Mouse (Mus musculus): ENCODE data around the gene Ndufa3. TPM values are rescaled to one million over a fixed set of nuclear protein-coding genes. Genes with fewer than 3 reads are reported as not detected.

Gene Ndufa3
- polyA plus RNA-seq, 1 experiment from 2014 or later: 367 TPM

DNA sequence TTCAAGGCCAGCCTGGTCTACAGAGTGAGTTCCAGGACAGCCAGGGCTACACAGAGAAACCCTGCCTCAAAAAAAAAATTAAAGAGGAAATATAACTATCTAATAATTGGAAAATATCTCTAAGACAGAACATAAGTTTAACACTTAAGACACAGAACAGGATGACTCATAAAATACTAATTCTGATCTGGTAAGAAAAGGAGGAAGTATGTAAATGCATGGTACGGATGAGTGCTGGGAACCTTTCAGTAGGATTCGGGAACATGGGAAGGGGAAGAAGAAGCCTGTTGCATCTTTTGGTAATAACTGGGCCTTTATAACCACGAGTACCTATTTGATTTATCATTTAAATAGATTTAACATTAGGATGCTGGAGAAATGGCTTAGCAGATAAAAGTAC is 3.2 kb upstream of the Ndufa3 start:
- ATAC-seq (ENCODE audit: insufficient number of reproducible peaks, insufficient read depth, low FRiP score, low TSS enrichment): no peak
- Histone ChIP-seq H3K9me3 (no peaks in the 10 kb centered on the region), H3K27me3 (no peaks in the 10 kb centered on the region), H3K27ac (no peak overlapping the region), H3K4me3 (no peak overlapping the region), H3K4me2 (replicated peaks) (no peak overlapping the region), H3K4me1 (peaks cover 7% of the 10 kb centered on the region; the same call in 1 of the 2 replicates), H3K36me3 (peaks cover 4% of the 10 kb centered on the region; the same call in 1 of the 2 replicates), H3K9ac (no peak overlapping the region)
- WGBS: 88% methylated on average over 3 of the region's 3 CpGs

DNA sequence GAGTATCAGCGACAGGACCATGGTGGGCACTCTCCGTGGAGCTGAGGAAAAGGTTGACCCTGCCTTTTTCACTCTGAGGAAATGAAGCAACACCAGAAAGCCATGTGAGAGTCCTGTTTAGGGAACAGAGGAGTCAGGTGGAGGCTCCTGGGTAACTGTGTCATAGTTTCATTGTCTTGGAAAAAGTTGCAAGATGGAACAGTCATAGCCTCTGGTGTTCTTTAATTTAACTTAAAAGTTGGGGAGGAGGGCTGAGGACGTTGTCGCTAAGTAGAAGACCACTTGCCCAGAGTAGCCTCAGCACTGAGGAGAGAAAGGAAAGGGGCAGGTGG is 1.1 kb upstream of the Ndufa3 start, which contains the start of gene Oscar:
Gene Oscar, minus strand, starts transcription at position 101 of the 332 bp plus-strand sequence.
- no peaks in the 10 kb centered on the region for H3K27me3 ChIP-seq
- peak within 1 kb of the TSS; percentile 81; the same call in 1 of the 2 replicates for H3K4me3 ChIP-seq
- no peaks in the 10 kb centered on the region for H3K9me3 ChIP-seq
- no peak within 1 kb of the TSS for H3K27ac ChIP-seq
- no peak for ATAC-seq (ENCODE audit: insufficient number of reproducible peaks, insufficient read depth, low FRiP score, low TSS enrichment)
- WGBS: 77% methylated on average over 4 of the region's 4 CpGs
- H3K36me3 ChIP-seq: peaks cover 24% of the 10 kb centered on the region
- peaks cover 7% of the 10 kb centered on the region; the same call in 1 of the 2 replicates for H3K4me1 ChIP-seq
- no peak within 1 kb of the TSS for H3K9ac ChIP-seq
- H3K4me2 ChIP-seq (replicated peaks): peak within 1 kb of the TSS; percentile 79; the same call in 1 of the 2 replicates

DNA sequence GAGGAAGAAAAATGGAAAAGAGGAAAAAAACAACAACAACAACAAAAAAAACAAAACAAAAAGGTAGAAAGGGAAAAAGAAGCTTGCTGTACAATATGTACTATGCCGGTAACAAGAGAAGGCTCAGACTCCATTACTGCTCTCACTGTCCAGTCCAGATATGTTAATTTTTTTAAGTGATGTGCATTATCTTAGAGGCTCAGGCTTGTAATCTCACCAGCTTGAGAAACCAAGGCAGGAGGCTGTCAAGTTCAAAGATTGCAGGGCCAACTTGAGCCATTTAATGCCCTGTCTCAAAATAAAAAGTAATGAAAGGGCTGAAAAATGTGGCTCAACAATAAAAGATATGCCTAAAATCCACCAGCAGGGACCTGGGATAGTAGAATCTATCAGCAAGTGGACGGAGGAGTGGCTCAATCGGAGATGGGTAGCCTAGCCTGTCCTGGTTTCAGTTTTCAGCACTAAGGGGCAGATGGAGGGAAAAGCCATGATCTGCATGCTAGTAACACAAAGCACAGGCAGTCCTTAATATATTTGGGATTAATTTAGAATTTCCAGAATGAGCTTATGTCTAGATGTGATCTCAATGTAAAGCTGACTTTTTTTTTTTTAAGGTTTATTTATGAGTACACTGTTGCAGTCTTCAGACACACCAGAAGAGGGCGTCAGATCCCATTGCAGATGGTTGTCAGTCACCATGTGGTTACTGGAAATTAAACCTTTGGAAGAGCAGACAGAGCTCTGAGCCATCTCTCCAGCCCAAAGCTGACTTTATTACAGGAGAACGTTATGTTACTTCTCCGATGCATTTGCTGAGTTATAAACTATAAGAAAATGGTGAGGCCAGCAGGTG is 558 bp upstream of the Ndufa3 start:
- Histone ChIP-seq H3K4me2 (replicated peaks) (peak overlapping the region; percentile 79; the same call in 1 of the 2 replicates), H3K4me1 (peaks cover 7% of the 10 kb centered on the region; the same call in 1 of the 2 replicates), H3K27me3 (no peaks in the 10 kb centered on the region), H3K9ac (no peak overlapping the region), H3K36me3 (peaks cover 25% of the 10 kb centered on the region), H3K4me3 (peak overlapping the region; percentile 81), H3K27ac (no peak overlapping the region), H3K9me3 (no peaks in the 10 kb centered on the region)
- ATAC-seq (ENCODE audit: insufficient number of reproducible peaks, insufficient read depth, low FRiP score, low TSS enrichment): no peak
- WGBS: 42% methylated on average over 6 of the region's 6 CpGs

DNA sequence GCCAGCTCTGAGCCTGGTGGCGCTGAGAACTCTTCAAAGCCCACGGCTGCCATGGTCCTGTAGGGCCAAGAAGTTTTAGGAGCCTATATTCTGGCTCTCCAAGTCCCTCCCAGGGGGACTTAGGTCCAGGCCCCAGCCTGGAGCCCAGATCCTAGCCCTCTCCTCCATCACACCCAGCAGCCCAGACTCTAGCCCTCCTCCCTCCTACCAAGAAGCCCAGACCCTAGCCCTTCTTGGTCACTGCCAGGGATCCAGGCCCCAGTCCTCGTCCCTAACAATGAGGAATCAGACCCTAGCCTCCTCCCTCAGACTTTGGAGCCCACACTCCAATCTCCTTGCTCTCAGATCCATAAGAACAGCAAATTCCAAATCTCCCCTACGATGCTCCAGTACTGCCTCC is 11.9 kb downstream of the Ndufa3 start:
- H3K9ac ChIP-seq: peak overlapping the region; percentile 74
- no peak overlapping the region for H3K27ac ChIP-seq
- peaks cover 21% of the 10 kb centered on the region for H3K4me1 ChIP-seq
- WGBS: 37% methylated on average over 4 of the region's 4 CpGs
- peak overlapping the region; percentile 93 for H3K4me2 ChIP-seq (replicated peaks)
- ATAC-seq (ENCODE audit: insufficient number of reproducible peaks, insufficient read depth, low FRiP score, low TSS enrichment): 0 out of 2 replicates have a peak, but pooled peaks have one; percentile 28
- H3K27me3 ChIP-seq: no peaks in the 10 kb centered on the region
- H3K36me3 ChIP-seq: peaks cover 24% of the 10 kb centered on the region
- H3K4me3 ChIP-seq: peak overlapping the region; percentile 73
- no peaks in the 10 kb centered on the region for H3K9me3 ChIP-seq

DNA sequence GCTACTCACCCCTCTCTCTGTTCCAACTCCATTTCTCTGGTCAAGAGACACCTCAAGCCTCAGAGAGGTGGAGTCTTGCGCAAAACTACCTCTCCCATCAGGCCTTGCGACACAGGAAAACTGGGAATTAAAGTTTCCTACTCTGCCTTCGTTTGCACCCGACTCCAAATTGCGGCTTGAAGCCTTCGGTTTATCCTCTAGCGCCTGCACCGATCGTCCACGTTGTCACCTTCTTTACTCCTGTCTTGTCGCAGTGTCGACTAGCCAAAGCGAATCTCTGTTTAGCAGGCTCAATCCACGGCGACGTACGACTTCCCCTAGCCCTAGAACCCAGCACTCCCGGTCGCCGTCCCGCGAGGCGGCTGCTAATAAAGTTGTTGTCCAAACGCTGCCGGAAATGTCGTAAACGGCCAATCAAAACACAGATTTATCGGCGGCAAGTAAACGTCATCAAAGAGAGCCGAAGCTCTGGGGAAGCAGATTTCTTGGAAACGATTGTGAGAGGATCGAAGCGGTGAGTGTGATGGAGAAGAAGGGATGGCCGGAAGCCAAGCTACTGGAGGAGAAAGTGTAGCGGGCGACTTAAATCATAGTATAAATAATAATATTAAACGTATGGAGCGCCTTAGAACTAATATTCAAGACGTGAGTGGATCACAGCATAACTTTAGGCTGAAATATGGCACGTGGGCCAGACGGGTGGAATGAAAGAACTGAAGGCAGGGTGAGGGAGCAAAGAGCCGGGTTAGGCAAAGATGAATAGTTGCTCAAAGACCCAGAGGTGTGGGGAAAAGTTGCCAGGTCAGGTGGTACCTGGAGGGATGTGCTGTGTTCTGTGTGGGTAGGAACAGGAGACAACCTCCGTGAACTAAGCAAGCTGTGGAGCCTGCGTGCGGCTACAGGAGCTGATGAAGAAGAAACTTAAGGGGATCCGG is 12.6 kb downstream of the Ndufa3 start, which contains the start of the genes Tfpt and Prpf31:
Gene Tfpt, minus strand, starts transcription at position 387 of the 935 bp plus-strand sequence.
Gene Prpf31, plus strand, starts transcription at position 443 of the 935 bp plus-strand sequence.
- Histone ChIP-seq H3K36me3 (peaks cover 26% of the 10 kb centered on the region), H3K4me1 (peaks cover 21% of the 10 kb centered on the region), H3K4me3 (peak within 1 kb of the TSS; percentile 73), H3K27me3 (no peaks in the 10 kb centered on the region), H3K9ac (peak within 1 kb of the TSS; percentile 78), H3K4me2 (replicated peaks) (peak within 1 kb of the TSS; percentile 93), H3K27ac (peak within 1 kb of the TSS; percentile 38; the same call in 1 of the 2 replicates), H3K9me3 (no peaks in the 10 kb centered on the region)
- 1% methylated on average over 47 of the region's 47 CpGs for WGBS
- ATAC-seq (ENCODE audit: insufficient number of reproducible peaks, insufficient read depth, low FRiP score, low TSS enrichment): peak; percentile 86

DNA sequence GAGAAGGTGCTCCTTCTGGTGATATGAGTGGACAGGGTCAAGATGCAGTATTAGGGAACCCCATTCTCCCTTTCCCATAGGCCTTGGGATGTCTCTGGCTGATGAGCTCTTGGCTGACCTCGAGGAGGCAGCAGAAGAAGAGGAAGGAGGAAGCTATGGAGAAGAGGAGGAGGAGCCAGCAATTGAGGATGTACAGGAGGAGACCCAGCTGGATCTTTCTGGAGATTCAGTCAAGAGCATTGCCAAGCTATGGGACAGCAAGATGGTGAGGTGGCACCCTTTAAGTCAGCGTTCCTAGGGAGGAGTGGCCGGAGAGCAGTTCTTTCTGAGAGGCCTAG is 13.3 kb downstream of the Ndufa3 start:
- H3K36me3 ChIP-seq: peaks cover 32% of the 10 kb centered on the region

DNA sequence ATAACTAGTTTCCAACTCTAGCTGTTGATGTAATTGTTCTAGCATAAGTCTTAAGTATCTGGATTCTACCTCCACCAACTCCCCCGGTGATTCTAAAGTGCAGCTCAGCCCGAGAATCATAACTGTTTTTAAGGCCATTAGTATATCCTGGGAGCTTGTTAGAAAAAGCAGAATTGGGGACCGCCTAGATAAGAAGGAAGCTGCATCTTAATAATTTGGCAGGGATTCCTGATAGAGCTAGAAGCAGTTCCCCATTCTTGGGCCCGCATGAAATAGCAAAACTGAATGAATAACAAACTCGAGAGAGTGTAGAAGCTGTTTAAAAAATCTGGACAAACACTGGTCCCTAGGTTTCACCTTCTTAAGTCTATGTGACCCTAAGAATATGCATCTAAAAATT is 26.2 kb downstream of the Ndufa3 start:
- H3K9ac ChIP-seq: no peak overlapping the region
- H3K9me3 ChIP-seq: no peaks in the 10 kb centered on the region
- H3K36me3 ChIP-seq: peaks cover 46% of the 10 kb centered on the region
- no peak overlapping the region for H3K27ac ChIP-seq
- WGBS: 78% methylated on average over 5 of the region's 5 CpGs
- no peaks in the 10 kb centered on the region for H3K27me3 ChIP-seq
- H3K4me3 ChIP-seq: no peak overlapping the region
- ATAC-seq (ENCODE audit: insufficient number of reproducible peaks, insufficient read depth, low FRiP score, low TSS enrichment): no peak
- no peak overlapping the region for H3K4me2 ChIP-seq (replicated peaks)
- peaks cover 20% of the 10 kb centered on the region for H3K4me1 ChIP-seq

More for the DNA sequence above, 13.3 kb downstream of the Ndufa3 start:
- H3K27ac ChIP-seq: no peak overlapping the region
- H3K9ac ChIP-seq: peak overlapping the region; percentile 78
- H3K9me3 ChIP-seq: no peaks in the 10 kb centered on the region
- no peak for ATAC-seq (ENCODE audit: insufficient number of reproducible peaks, insufficient read depth, low FRiP score, low TSS enrichment)
- H3K4me1 ChIP-seq: peaks cover 21% of the 10 kb centered on the region
- peak overlapping the region; percentile 93 for H3K4me2 ChIP-seq (replicated peaks)
- peak overlapping the region; percentile 73 for H3K4me3 ChIP-seq
- WGBS: 65% methylated on average over 3 of the region's 3 CpGs
- no peaks in the 10 kb centered on the region for H3K27me3 ChIP-seq

DNA sequence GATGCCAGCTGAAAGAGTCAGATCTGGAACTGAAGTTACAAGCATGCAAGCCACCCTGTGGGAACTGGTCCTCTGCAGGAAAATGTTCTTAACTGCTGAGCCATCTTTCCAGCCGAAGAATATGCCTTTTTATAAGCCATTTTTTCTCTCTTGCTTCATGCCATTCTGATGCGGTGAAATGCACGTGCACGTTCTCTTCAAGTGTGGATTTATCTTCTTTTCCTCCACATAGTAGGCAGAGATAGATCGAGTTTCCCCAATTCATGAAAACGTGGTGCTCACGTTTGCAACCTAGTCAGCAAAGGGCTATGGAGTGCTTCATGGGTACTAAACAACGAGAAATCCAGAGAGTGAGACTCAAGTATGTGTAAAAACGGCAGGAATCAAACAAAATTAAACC is 26.7 kb downstream of the Ndufa3 start:
- Histone ChIP-seq H3K27me3 (no peaks in the 10 kb centered on the region), H3K9ac (no peak overlapping the region), H3K4me3 (peak overlapping the region; percentile 98), H3K36me3 (peaks cover 46% of the 10 kb centered on the region), H3K27ac (0 out of 2 replicates have a peak overlapping the region, but pooled peaks have one; percentile 59), H3K4me1 (peaks cover 24% of the 10 kb centered on the region), H3K4me2 (replicated peaks) (peak overlapping the region; percentile 62), H3K9me3 (no peaks in the 10 kb centered on the region)
- 28% methylated on average over 9 of the region's 9 CpGs for WGBS
- no peak for ATAC-seq (ENCODE audit: insufficient number of reproducible peaks, insufficient read depth, low FRiP score, low TSS enrichment)

DNA sequence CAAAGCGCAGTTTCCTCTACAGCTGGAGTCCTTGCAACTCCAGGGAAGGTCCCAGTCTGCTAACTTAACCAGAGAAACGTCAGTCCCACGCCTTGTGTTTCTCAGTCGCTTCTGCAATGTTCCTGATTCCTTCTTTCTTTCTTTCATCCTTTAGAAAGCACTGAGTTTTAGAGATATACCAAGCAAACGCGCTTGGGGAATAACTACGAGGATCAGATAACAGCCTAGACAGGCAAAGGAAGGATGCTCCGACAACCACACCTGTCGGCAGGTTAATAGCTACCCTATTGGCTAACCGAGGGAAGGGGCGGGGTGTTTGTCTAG is 27.1 kb downstream of the Ndufa3 start:
- H3K36me3 ChIP-seq: peaks cover 42% of the 10 kb centered on the region
- no peak for ATAC-seq (ENCODE audit: insufficient number of reproducible peaks, insufficient read depth, low FRiP score, low TSS enrichment)
- no peaks in the 10 kb centered on the region for H3K27me3 ChIP-seq
- H3K9ac ChIP-seq: 0 out of 2 replicates have a peak overlapping the region, but pooled peaks have one; percentile 8
- H3K27ac ChIP-seq: 0 out of 2 replicates have a peak overlapping the region, but pooled peaks have one; percentile 59
- 2% methylated on average over 11 of the region's 11 CpGs for WGBS
- peaks cover 27% of the 10 kb centered on the region for H3K4me1 ChIP-seq
- peak overlapping the region; percentile 98 for H3K4me3 ChIP-seq
- no peaks in the 10 kb centered on the region for H3K9me3 ChIP-seq
- peak overlapping the region; percentile 62 for H3K4me2 ChIP-seq (replicated peaks)

DNA sequence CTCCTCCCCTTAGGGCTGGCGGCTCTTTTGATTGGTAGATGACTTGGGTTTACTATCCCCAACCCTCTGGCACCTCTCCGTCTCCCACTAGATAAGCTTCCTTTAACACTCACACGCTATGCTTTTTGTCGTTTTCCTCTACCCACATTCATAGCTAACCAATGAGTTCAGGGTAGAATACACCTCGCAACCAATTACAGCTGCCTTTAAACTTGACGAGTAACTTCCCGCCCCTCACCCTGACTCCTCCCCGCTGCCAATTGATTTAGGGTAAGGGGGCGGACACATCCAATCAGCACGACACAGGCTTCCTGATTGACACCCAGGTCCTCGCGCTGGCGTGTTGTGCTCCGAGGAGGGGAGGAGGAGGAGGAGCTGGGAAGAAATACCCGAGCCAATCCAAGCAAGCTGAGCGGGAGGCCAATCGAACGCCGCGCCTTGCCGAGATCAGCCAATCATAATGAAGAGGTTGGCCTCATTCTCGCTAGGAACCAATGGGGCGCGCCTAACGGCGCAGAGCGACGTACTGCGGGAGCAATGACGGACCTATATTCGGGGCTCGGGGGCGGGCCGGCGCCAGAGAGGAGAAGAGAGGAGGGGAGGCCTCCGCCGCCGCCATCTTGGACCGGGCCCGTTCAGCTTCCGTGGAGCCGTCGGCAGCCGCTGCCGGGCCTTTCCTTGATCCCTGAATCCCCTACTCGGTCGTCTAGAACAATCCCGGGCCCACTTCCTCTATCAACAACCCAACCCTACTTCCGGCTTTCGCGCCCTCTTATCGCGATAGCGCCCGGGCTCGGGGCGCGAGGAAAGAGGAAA is 27.7 kb downstream of the Ndufa3 start, which contains the start of gene Cnot3:
Gene Cnot3, plus strand, starts transcription at position 597 of the 816 bp plus-strand sequence.
- peak within 1 kb of the TSS; percentile 99 for H3K9ac ChIP-seq
- no peaks in the 10 kb centered on the region for H3K27me3 ChIP-seq
- H3K4me2 ChIP-seq (replicated peaks): peak within 1 kb of the TSS; percentile 86
- H3K4me1 ChIP-seq: peaks cover 27% of the 10 kb centered on the region
- H3K36me3 ChIP-seq: peaks cover 36% of the 10 kb centered on the region
- ATAC-seq (ENCODE audit: insufficient number of reproducible peaks, insufficient read depth, low FRiP score, low TSS enrichment): peak; percentile 99
- H3K4me3 ChIP-seq: peak within 1 kb of the TSS; percentile 98
- H3K27ac ChIP-seq: peak within 1 kb of the TSS; percentile 97
- no peaks in the 10 kb centered on the region for H3K9me3 ChIP-seq
- under 1% methylated on average over 57 of the region's 58 CpGs for WGBS
